Mouse (Mus musculus) limb, embryonic 13.5 days (tissue): ENCODE measurements around the gene Tbxa2r. TPM values are rescaled to one million over a fixed set of nuclear protein-coding genes. Genes with fewer than 3 reads are reported as not detected.

Experiments
- ATAC-seq: fragments of 200-750 bp; cut with Nextera tagmentation; 2 replicates; pipeline ENCODE4 v1.8.0; 2017; ENCODE audit warnings: low read depth, moderate number of reproducible peaks, moderate TSS enrichment; ENCODE audit not compliant: low FRiP score
- H3K27ac ChIP-seq: fragments of 300-500 bp; sonication (generic); 2 replicates; pipeline ENCODE4 v1.5.1; 2015; ENCODE audit warnings: inconsistent platforms, mild to moderate bottlenecking, moderate library complexity
- H3K27me3 ChIP-seq: fragments of 300-500 bp; sonication (generic); 2 replicates; pipeline ENCODE4 v1.6.1; 2015; ENCODE audit warnings: mild to moderate bottlenecking, inconsistent platforms
- H3K36me3 ChIP-seq: fragments of 300-500 bp; sonication (generic); 2 replicates; pipeline ENCODE4 v1.6.1; 2015; ENCODE audit warnings: inconsistent platforms, mild to moderate bottlenecking, moderate library complexity
- H3K4me1 ChIP-seq: fragments of 300-500 bp; sonication (generic); 2 replicates; pipeline ENCODE4 v1.6.1; 2015; ENCODE audit warnings: inconsistent platforms
- H3K4me2 ChIP-seq: fragments of 300-500 bp; sonication (generic); replicated peaks from 2 replicates; pipeline ENCODE4 v1.6.1; 2015; ENCODE audit warnings: inconsistent platforms, mild to moderate bottlenecking, moderate library complexity
- H3K4me3 ChIP-seq: fragments of 300-500 bp; sonication (generic); 2 replicates; pipeline ENCODE4 v1.5.1; 2015; ENCODE audit warnings: moderate library complexity, mild to moderate bottlenecking, inconsistent platforms
- H3K9ac ChIP-seq: fragments of 300-500 bp; sonication (generic); 2 replicates; pipeline ENCODE4 v1.6.1; 2015; ENCODE audit warnings: mild to moderate bottlenecking, inconsistent platforms
- H3K9me3 ChIP-seq: fragments of 300-500 bp; sonication (generic); 2 replicates; pipeline ENCODE4 v1.6.1; 2016; ENCODE audit warnings: inconsistent platforms
- WGBS: fragments of 180-500 bp; shearing (Covaris S2); methylation state at CpG from one replicate; pipeline ENCODE4 v1.1.7; 2015; 5-methylcytosine and 5-hydroxymethylcytosine counted together
- polyA plus RNA-seq: library from polyadenylated mRNA; unstranded; fragments of >200 nt; fragmentation: Nextera tagmentation; extraction: Ambion mirVana; gene quantifications from 2 replicates; pipeline ENCODE4 v1.2.1, GENCODE M21; 2015

The Tbxa2r gene
- polyA plus RNA-seq, 1 experiment from 2014 or later: 5.2 TPM

DNA sequence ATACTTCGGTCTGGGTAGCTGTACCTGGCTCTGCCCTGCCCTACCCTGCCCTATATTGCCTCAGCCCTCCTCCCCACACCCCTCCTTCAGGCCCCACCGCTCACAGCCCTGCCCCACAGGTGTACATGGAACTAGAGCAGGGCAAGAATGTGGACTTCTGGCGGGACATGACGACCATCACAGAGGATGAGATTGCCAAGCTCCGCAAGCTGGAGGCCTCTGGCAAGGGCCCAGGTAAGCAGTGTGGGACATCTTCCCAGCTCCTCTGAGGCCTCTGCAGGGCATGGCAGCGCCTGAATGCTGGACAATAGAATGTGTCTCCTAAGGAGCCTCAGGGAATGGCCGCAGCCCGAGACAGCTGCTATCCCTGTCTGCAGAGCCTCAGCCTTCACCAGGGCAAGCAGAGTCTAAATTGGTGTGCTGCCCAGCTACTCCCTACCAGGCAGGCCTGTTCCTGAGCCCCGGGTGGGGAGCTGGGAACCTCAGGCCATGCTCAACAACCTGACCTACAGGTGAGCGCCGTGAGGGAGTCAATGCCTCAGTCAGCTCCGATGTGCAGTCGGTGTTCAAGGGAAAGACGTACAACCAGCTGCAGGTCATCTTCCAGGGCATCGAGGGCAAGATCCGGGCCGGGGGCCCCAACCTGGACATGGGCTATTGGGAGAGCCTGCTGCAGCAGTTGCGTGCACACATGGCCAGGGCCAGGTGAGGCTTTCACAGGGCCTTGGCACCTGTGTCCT lies 4.6 kb upstream of the Tbxa2r start:
- no peak for ATAC-seq
- Histone ChIP-seq H3K4me1 (peaks cover 28% of the 10 kb centered on the region), H3K4me3 (no peak overlapping the region), H3K27me3 (no peaks in the 10 kb centered on the region), H3K9me3 (no peaks in the 10 kb centered on the region), H3K36me3 (peaks cover 63% of the 10 kb centered on the region), H3K9ac (no peak overlapping the region), H3K4me2 (no peak overlapping the region), H3K27ac (no peak overlapping the region)
- WGBS: 96% methylated on average over 18 of the region's 18 CpGs

DNA sequence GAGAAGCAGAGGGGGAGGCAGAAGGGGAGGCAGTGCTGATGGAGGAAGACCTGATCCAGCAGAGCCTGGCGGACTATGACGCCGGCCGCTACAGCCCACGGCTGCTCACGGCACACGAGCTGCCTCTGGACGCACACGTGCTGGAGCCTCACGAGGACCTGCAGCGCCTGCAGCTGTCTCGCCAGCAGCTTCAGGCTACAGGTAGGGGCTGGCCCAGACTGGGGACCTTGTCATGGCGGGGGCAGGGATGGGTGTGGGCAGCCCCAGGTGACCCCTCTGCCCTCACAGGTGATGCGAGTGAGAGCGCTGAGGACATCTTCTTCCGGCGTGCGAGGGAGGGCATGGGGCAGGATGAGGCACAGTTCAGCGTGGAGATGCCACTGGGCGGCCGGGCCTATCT lies 3.4 kb upstream of the Tbxa2r start:
- Histone ChIP-seq H3K4me1 (peaks cover 31% of the 10 kb centered on the region), H3K9me3 (no peaks in the 10 kb centered on the region), H3K27ac (no peak overlapping the region), H3K4me3 (no peak overlapping the region), H3K9ac (no peak overlapping the region), H3K4me2 (no peak overlapping the region), H3K27me3 (no peaks in the 10 kb centered on the region), H3K36me3 (peaks cover 63% of the 10 kb centered on the region)
- 95% methylated on average over 21 of the region's 21 CpGs for WGBS
- no peak for ATAC-seq

GRCm38 (mm10) chr10:81325781-81326180 lies 2.8 kb upstream of the Tbxa2r start:
- no peak for ATAC-seq
- H3K27ac ChIP-seq: no peak overlapping the region
- H3K9me3 ChIP-seq: no peaks in the 10 kb centered on the region
- H3K36me3 ChIP-seq: peaks cover 63% of the 10 kb centered on the region
- H3K27me3 ChIP-seq: 0 out of 2 replicates have a peak, but pooled peaks cover 2% of the 10 kb centered on the region
- H3K4me3 ChIP-seq: no peak overlapping the region
- H3K4me2 ChIP-seq: no peak overlapping the region
- no peak overlapping the region for H3K9ac ChIP-seq
- peaks cover 35% of the 10 kb centered on the region for H3K4me1 ChIP-seq
- 94% methylated on average over 18 of the region's 18 CpGs for WGBS

DNA sequence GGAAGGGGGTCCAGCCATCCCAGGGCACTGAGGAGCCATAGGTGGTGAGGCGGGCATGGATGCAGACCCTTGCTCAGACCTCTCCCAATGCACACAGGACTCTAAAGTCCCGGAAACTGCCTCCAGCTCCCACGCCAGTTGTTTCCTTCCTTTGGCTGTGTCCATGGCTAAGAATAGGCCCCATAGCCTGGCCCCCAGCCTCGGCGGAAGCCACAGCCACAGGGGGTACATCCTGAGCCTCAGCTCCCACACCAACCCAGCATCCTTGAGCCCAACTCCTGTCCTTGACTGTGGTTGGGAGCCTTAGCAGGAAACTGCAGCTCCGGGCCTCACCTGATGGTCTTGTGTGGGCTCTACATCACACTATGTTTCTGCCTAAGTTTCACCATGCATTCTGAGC lies 1.7 kb upstream of the Tbxa2r start:
- Histone ChIP-seq H3K4me1 (peaks cover 31% of the 10 kb centered on the region), H3K9me3 (no peaks in the 10 kb centered on the region), H3K27me3 (peaks cover 6% of the 10 kb centered on the region), H3K27ac (0 out of 2 replicates have a peak overlapping the region, but pooled peaks have one; percentile 17), H3K4me2 (no peak overlapping the region), H3K9ac (no peak overlapping the region; the same call in 1 of the 2 replicates), H3K4me3 (no peak overlapping the region), H3K36me3 (peaks cover 63% of the 10 kb centered on the region)
- no peak for ATAC-seq
- 78% methylated on average over 6 of the region's 6 CpGs for WGBS

- H3K4me1 ChIP-seq: peaks cover 28% of the 10 kb centered on the region
- H3K9me3 ChIP-seq: no peaks in the 10 kb centered on the region
- 0 out of 2 replicates have a peak overlapping the region, but pooled peaks have one; percentile 15 for H3K9ac ChIP-seq
- no peak overlapping the region for H3K27ac ChIP-seq
- no peak overlapping the region for H3K4me2 ChIP-seq
- WGBS: 17% methylated on average over 2 of the region's 2 CpGs
- H3K4me3 ChIP-seq: no peak overlapping the region
- H3K27me3 ChIP-seq: peaks cover 16% of the 10 kb centered on the region
- ATAC-seq: no peak
- H3K36me3 ChIP-seq: peaks cover 54% of the 10 kb centered on the region
These were observed 572 bp upstream of the Tbxa2r start for GRCm38 (mm10) chr10:81327959-81328358.

DNA sequence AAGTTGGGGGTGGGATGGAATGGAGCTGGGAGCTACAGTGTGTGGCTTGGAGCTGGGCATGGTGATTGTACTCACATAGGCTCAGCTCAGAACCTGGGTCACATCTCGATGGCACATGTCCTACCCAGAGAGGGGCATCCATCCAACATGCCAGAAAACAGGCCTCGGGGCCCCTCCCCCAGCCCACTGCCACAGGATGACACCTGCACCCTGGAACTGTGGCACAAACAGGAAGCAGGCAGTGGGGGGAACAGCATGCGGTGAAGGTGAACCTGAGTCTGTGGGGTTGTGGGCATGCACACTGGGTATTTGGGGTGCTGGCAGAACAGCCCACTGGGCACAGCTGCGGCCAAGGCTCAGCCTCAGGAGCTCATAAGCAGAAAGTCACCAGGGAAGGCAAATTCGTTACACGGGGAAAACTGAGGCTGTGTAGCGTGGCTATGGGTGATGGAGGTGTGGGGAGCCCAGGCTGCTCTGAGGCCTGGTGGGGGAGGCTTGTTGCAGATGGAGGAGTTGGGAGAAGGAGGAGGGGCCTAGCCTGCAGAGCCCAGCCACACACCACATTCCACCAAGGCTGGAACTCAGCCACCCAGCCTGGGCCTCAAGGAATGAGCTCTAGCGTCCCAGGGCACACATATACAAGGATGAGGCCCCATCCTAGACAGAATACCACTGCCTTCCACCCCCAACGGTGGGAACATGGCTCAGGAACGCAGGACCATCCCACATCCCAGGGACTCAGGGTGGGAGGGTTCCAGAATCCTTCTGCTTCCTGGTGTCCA lies 854 bp downstream of the Tbxa2r start:
- Histone ChIP-seq H3K4me2 (peak overlapping the region; percentile 30), H3K27me3 (peaks cover 25% of the 10 kb centered on the region), H3K9ac (peak overlapping the region; percentile 54), H3K27ac (peak overlapping the region; percentile 90), H3K4me3 (no peak overlapping the region), H3K9me3 (no peaks in the 10 kb centered on the region), H3K36me3 (peaks cover 40% of the 10 kb centered on the region), H3K4me1 (peaks cover 28% of the 10 kb centered on the region)
- WGBS: 56% methylated on average over 10 of the region's 10 CpGs
- ATAC-seq: peak; percentile 84

DNA sequence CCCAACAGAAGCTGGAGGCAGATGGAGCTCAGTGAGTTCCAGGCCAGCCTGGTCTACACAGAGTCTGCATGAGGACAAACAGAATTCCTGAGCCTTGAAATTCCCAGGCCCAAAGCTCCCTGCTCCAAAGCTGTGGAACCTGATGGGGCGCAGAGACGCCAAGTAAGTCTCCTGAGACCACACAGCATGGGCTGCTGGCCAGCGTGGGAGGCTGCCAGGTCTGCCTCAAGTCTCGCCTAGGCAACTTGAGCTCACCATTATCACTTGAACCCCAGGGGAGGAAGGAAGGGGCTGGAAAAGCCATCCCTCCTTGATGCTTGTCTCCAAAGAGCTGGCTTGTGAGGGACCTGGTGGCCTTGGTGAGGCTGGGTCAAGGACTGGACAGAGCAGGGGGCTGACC lies 1.5 kb downstream of the Tbxa2r start:
- 0 out of 2 replicates have a peak, but pooled peaks have one; percentile 1 for ATAC-seq
- H3K4me2 ChIP-seq: peak overlapping the region; percentile 30; the same call in 1 of the 2 replicates
- no peak overlapping the region for H3K4me3 ChIP-seq
- H3K27ac ChIP-seq: peak overlapping the region; percentile 90
- peaks cover 31% of the 10 kb centered on the region for H3K27me3 ChIP-seq
- peak overlapping the region; percentile 54 for H3K9ac ChIP-seq
- no peaks in the 10 kb centered on the region for H3K9me3 ChIP-seq
- peaks cover 33% of the 10 kb centered on the region for H3K4me1 ChIP-seq
- WGBS: 51% methylated on average over 4 of the region's 4 CpGs
- peaks cover 33% of the 10 kb centered on the region for H3K36me3 ChIP-seq

- ATAC-seq: no peak
- Histone ChIP-seq H3K4me3 (peak overlapping the region; percentile 12; the same call in 1 of the 2 replicates), H3K4me1 (peaks cover 49% of the 10 kb centered on the region), H3K9me3 (no peaks in the 10 kb centered on the region), H3K27ac (no peak overlapping the region), H3K4me2 (peak overlapping the region; percentile 36), H3K27me3 (peaks cover 37% of the 10 kb centered on the region), H3K36me3 (peaks cover 11% of the 10 kb centered on the region), H3K9ac (0 out of 2 replicates have a peak overlapping the region, but pooled peaks have one; percentile 19)
- WGBS: 17% methylated on average over 27 of the region's 29 CpGs
These were observed 3.7 kb downstream of the Tbxa2r start for GRCm38 (mm10) chr10:81332277-81332676.

GRCm38 (mm10) chr10:81334324-81334723 lies 5.8 kb downstream of the Tbxa2r start:
- Histone ChIP-seq H3K9ac (no peak overlapping the region), H3K4me1 (peaks cover 39% of the 10 kb centered on the region), H3K27me3 (peaks cover 54% of the 10 kb centered on the region), H3K9me3 (no peaks in the 10 kb centered on the region), H3K27ac (no peak overlapping the region), H3K36me3 (no peaks in the 10 kb centered on the region), H3K4me3 (no peak overlapping the region), H3K4me2 (no peak overlapping the region)
- no peak for ATAC-seq
- WGBS: 67% methylated on average over 11 of the region's 11 CpGs

GRCm38 (mm10) chr10:81335393-81336340 lies 7.1 kb downstream of the Tbxa2r start:
- H3K4me3 ChIP-seq: no peak overlapping the region
- 35% methylated on average over 17 of the region's 19 CpGs for WGBS

GRCm38 (mm10) chr10:81336558-81336957 lies 8.0 kb downstream of the Tbxa2r start:
- Histone ChIP-seq H3K9me3 (no peaks in the 10 kb centered on the region), H3K4me1 (peaks cover 26% of the 10 kb centered on the region), H3K9ac (no peak overlapping the region), H3K27ac (peak overlapping the region; percentile 83), H3K36me3 (no peaks in the 10 kb centered on the region), H3K27me3 (peaks cover 68% of the 10 kb centered on the region), H3K4me2 (peak overlapping the region; percentile 36; the same call in 1 of the 2 replicates), H3K4me3 (no peak overlapping the region)
- ATAC-seq: no peak
- WGBS: 88% methylated on average over 4 of the region's 4 CpGs

More at GRCm38 (mm10) chr10:81335393-81336340, 7.1 kb downstream of the Tbxa2r start:
- Histone ChIP-seq H3K4me1 (peaks cover 26% of the 10 kb centered on the region), H3K27me3 (peaks cover 61% of the 10 kb centered on the region), H3K9me3 (no peaks in the 10 kb centered on the region), H3K27ac (peak overlapping the region; percentile 83), H3K9ac (peak overlapping the region; percentile 45), H3K4me2 (peak overlapping the region; percentile 36), H3K36me3 (no peaks in the 10 kb centered on the region)
- peak; percentile 62 for ATAC-seq
